Mouse (Mus musculus) macrophage (primary cell): ENCODE measurements around the gene Rab44. TPM values are rescaled to one million over a fixed set of nuclear protein-coding genes. Genes with fewer than 3 reads are reported as not detected.

ENCODE experiments used
- H3K27ac ChIP-seq: fragments of 350-480 bp; formaldehyde crosslinking; 2 replicates; pipeline ENCODE4 v1.9.0; 2021
- H3K36me3 ChIP-seq: fragments of 350-480 bp; formaldehyde crosslinking; 2 replicates; pipeline ENCODE4 v1.9.0; 2021; ENCODE audit errors: inconsistent target
- H3K4me3 ChIP-seq: fragments of 350-480 bp; formaldehyde crosslinking; 2 replicates; pipeline ENCODE4 v1.9.0; 2021; ENCODE audit errors: inconsistent target
- H3K79me2 ChIP-seq: fragments of 350-480 bp; formaldehyde crosslinking; 2 replicates; pipeline ENCODE4 v1.9.0; 2021; ENCODE audit errors: inconsistent target
- WGBS: methylation state at CpG from one replicate; pipeline ENCODE4 v1.1.7; 2026; ENCODE audit warnings: inconsistent platforms; ENCODE audit not compliant: missing documents; 5-methylcytosine and 5-hydroxymethylcytosine counted together
- polyA plus RNA-seq: library from polyadenylated mRNA; stranded (reverse); fragments of 250-400 nt; gene quantifications from 3 replicates; pipeline ENCODE4 v1.2.4, GENCODE M21; 2018; ENCODE audit warnings: inconsistent platforms

Gene Rab44
- polyA plus RNA-seq, 1 experiment from 2014 or later, result 1.5 TPM

GRCm38 (mm10) chr17:29159743-29160455 is 46.0 kb downstream of the Rab44 start:
- no peaks in the 10 kb centered on the region for H3K36me3 ChIP-seq
- H3K79me2 ChIP-seq, result no peaks in the 10 kb centered on the region
- 93% methylated on average over 16 of the region's 16 CpGs for WGBS
- H3K4me3 ChIP-seq, result no peak overlapping the region
- H3K27ac ChIP-seq, result no peak overlapping the region

DNA sequence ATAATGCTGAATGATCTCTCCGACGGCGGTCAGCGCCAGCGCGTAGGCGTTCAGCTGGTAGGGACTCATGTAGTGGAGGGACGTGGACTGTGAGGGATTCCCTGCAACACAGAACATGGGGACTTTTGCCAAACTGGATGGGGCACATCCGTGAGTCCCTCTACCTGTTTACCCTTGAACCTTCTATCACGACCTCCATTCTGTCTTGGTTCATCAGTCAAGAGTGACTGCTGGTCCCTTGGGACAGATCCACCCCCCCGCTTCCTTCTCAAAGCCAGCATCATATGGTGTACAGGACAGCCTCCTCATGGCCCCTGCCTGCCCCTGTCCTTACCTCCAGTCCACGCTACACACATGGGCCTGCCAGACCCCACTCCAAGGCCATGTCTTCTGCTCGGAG is 48.4 kb downstream of the Rab44 start:
- H3K27ac ChIP-seq, result no peak overlapping the region
- no peak overlapping the region for H3K4me3 ChIP-seq
- WGBS, result 91% methylated on average over 13 of the region's 13 CpGs
- H3K79me2 ChIP-seq, result no peaks in the 10 kb centered on the region
- H3K36me3 ChIP-seq, result no peaks in the 10 kb centered on the region

GRCm38 (mm10) chr17:29164469-29165111 is 50.6 kb downstream of the Rab44 start:
- WGBS, result 13% methylated on average over 17 of the region's 17 CpGs
- no peaks in the 10 kb centered on the region for H3K36me3 ChIP-seq
- H3K79me2 ChIP-seq, result no peaks in the 10 kb centered on the region
- H3K27ac ChIP-seq, result no peak overlapping the region
- no peak overlapping the region for H3K4me3 ChIP-seq

DNA sequence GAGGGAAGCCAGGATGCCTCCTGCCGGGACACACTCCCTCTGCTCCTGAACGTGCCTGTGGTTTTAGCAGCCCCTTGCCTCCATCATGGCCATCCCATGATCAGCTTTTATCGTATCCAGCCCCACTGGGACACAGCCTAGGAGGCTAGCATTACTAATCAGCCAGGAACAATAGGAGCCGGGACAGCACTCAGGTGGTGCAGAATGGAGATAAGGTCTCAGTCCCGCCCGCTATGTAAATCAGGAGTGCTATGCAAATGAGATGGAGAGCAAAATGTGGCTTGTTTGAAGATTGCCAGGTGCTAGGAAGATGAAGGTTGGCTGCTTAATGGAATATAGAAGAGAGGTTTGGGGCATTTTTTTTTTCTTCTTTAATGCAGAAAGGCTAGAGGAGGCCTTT is 51.5 kb downstream of the Rab44 start:
- 81% methylated on average over 6 of the region's 6 CpGs for WGBS

DNA sequence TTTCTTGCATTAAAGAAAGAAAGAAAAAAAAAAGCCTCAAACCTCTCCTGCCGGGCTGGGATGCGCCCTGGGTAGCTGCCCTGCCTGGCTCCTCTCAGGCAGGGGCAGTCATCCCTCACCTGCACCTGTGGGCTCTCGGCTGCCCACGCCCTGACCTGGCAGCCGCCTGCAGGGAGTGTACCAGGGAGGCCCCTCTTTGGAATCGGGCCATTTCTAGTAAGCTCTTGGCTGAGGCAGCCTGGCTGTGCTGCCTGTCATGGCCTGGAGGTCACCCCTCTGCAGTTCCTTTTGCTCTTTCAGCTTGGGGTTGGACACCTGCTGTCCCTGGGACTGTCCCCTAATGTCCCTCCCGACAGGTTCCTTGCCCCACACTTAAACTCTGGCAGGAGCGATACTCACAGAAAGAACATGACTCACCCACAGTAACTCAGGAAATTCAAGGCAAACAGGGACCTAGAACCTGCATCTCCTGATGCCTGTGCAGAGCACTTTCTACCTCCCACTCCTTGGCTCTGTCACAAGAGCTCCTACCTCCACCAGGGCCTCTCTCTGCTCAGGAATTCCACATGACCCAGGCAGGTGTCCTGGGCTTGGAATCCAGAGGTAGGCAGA is 52.1 kb downstream of the Rab44 start:
- H3K4me3 ChIP-seq, result no peak overlapping the region
- H3K27ac ChIP-seq, result no peak overlapping the region
- no peaks in the 10 kb centered on the region for H3K36me3 ChIP-seq
- 80% methylated on average over 8 of the region's 8 CpGs for WGBS
- H3K79me2 ChIP-seq, result no peaks in the 10 kb centered on the region

More for the DNA sequence above, 51.5 kb downstream of the Rab44 start:
- Histone ChIP-seq H3K27ac (no peak overlapping the region), H3K36me3 (no peaks in the 10 kb centered on the region), H3K79me2 (no peaks in the 10 kb centered on the region), H3K4me3 (no peak overlapping the region)

DNA sequence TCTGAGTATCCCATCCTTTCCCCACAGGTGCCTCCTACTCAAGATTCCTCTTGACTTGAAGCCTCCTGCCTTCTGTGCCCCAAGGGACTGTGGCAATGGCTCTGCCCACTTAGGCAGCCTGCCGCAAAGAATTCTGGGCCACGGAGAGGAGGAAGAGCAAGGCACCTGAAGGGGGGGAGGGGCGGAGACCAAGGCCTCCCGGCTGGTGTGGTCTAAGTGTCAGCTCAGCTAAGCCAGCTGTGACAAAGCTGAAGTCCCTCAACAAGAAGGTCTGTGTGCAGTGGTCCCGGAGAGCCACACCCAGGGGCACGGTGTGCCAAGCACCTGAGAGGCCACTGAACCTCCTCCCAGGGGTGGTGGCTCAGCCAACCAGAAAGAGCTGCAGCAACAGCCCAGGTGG is 53.4 kb downstream of the Rab44 start:
- 59% methylated on average over 6 of the region's 6 CpGs for WGBS

DNA sequence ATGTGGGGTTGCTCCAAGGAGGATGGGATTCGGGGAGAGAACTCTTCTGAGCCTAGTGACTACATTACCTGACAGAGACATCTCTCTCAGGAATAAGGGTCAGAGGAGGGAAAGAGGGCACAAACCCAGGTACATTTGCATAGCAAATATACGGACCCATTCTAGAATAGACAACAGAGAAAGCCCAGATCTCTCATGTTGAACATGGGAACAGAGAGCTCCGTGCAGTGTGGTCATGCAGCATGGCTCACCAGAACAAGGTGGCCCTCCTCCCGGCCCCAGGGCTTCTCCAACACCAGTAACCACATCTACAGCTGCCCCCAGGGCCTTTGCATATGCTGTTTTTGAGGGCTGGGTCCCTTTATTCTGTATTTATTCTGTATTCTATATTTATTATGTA is 54.5 kb downstream of the Rab44 start:
- H3K4me3 ChIP-seq, result no peak overlapping the region
- H3K36me3 ChIP-seq, result no peaks in the 10 kb centered on the region
- H3K79me2 ChIP-seq, result no peaks in the 10 kb centered on the region
- 92% methylated on average over 4 of the region's 4 CpGs for WGBS
- H3K27ac ChIP-seq, result no peak overlapping the region

More for the DNA sequence above, 53.4 kb downstream of the Rab44 start:
- H3K4me3 ChIP-seq, result no peak overlapping the region
- no peak overlapping the region for H3K27ac ChIP-seq
- no peaks in the 10 kb centered on the region for H3K79me2 ChIP-seq
- H3K36me3 ChIP-seq, result no peaks in the 10 kb centered on the region

DNA sequence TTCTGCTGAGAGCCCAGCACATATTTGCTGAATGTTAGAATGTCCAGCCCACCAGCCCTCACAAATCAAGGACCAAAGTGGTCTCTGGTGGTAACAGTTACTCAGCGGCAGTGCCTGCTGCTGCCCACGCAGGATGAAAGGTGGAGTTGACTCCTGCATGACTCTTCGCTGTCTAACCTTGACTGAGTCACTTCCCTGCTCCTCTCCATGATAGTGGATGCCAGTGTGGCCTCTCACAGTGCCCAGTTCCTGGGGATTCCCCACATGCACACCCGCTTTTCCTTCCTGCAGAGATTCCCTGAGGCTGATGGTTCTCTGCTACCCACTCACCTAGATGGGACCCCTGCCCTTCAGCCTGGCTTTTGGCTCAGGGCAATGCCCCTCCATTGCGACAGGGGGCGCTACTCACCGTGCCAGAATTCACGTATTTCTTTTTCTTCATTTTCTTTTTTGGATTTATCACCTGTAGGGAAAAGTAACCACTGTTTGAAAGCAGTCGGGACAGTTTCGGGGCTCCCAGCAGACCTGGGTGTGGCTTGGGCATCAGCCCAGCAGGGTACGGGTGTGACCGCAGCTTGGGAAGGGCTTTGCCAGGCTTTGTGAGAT is 55.2 kb downstream of the Rab44 start:
- H3K4me3 ChIP-seq, result no peak overlapping the region
- WGBS, result 89% methylated on average over 10 of the region's 12 CpGs
- H3K36me3 ChIP-seq, result no peaks in the 10 kb centered on the region
- no peak overlapping the region for H3K27ac ChIP-seq
- H3K79me2 ChIP-seq, result no peaks in the 10 kb centered on the region

GRCm38 (mm10) chr17:29170431-29171000 is 56.6 kb downstream of the Rab44 start:
- H3K36me3 ChIP-seq, result no peaks in the 10 kb centered on the region
- H3K4me3 ChIP-seq, result no peak overlapping the region
- H3K27ac ChIP-seq, result no peak overlapping the region
- H3K79me2 ChIP-seq, result no peaks in the 10 kb centered on the region
- 66% methylated on average over 14 of the region's 14 CpGs for WGBS

- H3K4me3 ChIP-seq, result no peak overlapping the region
- H3K27ac ChIP-seq, result no peak overlapping the region
- no peaks in the 10 kb centered on the region for H3K36me3 ChIP-seq
- 11% methylated on average over 14 of the region's 14 CpGs for WGBS
- no peaks in the 10 kb centered on the region for H3K79me2 ChIP-seq
Measured at GRCm38 (mm10) chr17:29171001-29171772, 57.2 kb downstream of the Rab44 start.

GRCm38 (mm10) chr17:29172062-29172461 is 58.1 kb downstream of the Rab44 start:
- 7% methylated on average over 10 of the region's 10 CpGs for WGBS
- no peaks in the 10 kb centered on the region for H3K79me2 ChIP-seq
- no peak overlapping the region for H3K27ac ChIP-seq
- no peak overlapping the region for H3K4me3 ChIP-seq
- H3K36me3 ChIP-seq, result no peaks in the 10 kb centered on the region

GRCm38 (mm10) chr17:29173165-29173564 is 59.2 kb downstream of the Rab44 start:
- 85% methylated on average over 8 of the region's 8 CpGs for WGBS
- Histone ChIP-seq H3K36me3 (no peaks in the 10 kb centered on the region), H3K27ac (no peak overlapping the region), H3K79me2 (no peaks in the 10 kb centered on the region), H3K4me3 (no peak overlapping the region)

DNA sequence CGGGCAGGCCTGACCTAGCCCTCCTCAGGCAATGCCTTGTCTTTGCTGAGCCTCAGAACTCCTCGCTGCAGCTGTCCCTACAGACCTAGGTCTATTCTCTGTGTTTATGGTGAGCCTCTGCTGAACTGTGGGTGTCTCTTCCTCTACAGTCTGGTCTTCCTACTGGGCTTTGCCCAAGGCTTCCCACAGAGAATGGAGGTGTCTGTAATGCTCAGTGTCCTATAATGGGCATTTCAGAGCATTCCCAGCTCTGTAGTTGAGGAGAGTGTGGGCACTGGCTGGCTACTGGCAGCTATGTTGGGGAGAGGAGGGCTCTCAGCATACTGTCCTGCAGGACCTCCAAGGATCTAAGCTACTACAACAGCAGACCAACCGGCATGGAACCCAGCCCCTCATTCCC is 61.7 kb downstream of the Rab44 start:
- 55% methylated on average over 3 of the region's 3 CpGs for WGBS
- Histone ChIP-seq H3K4me3 (no peak overlapping the region), H3K36me3 (no peaks in the 10 kb centered on the region), H3K79me2 (no peaks in the 10 kb centered on the region), H3K27ac (no peak overlapping the region)
